Mouse (Mus musculus): ENCODE results near the gene Txndc5.

GRCm38 (mm10) chr13:38537521-38537920 lies 8.9 kb upstream of the Txndc5 start:
- TF ChIP-seq CTCF (IDR thresholded peaks at IDR 0.05) = no peak
- TF ChIP-seq POLR2A (IDR thresholded peaks at IDR 0.05; ENCODE audit: insufficient read depth, low read depth, low read length) = no peak
- no peak for TF ChIP-seq EP300 (IDR thresholded peaks at IDR 0.05; ENCODE audit: insufficient read depth, low read depth, low read length)

Data from heart, adult 2 months (tissue).